Mouse (Mus musculus) olfactory bulb, adult 2 months (tissue): ENCODE measurements around the gene Gtf3c1.

Source experiments
- CTCF ChIP-seq: fragments of 200-500 bp; IDR thresholded peaks from 2 replicates; pipeline ENCODE4 v1.5.1; 2012; ENCODE audit warnings: low read depth, mild to moderate bottlenecking, low read length, moderate library complexity; ENCODE audit not compliant: insufficient read depth
- POLR2A ChIP-seq: fragments of 200-500 bp; IDR thresholded peaks from 2 replicates; pipeline ENCODE4 v1.6.1; 2012; ENCODE audit warnings: mild to moderate bottlenecking, low read depth, low read length, moderate library complexity; ENCODE audit not compliant: insufficient read depth

- TF ChIP-seq CTCF: no peak
- no peak for TF ChIP-seq POLR2A
Observed at GRCm38 (mm10) chr7:125663654-125664053, 43.9 kb downstream of the Gtf3c1 start.
